Mouse (Mus musculus): ENCODE results near the gene Rab3b.
A peak's percentile ranks its signal among the peaks of the same experiment; 100 is the strongest.

Rab3b gene

GRCm38 (mm10) chr4:108878963-108879822, at the start of gene Rab3b:
Gene Rab3b (plus strand): TSS chr4:108879063.
- DNase-seq, result peak; percentile 14 to 19

GRCm38 (mm10) chr4:108830698-108831097, 48.2 kb upstream of the Rab3b start:
- no peak for DNase-seq

GRCm38 (mm10) chr4:108832916-108833827, 45.7 kb upstream of the Rab3b start, which contains the start of gene Btf3l4:
Gene Btf3l4 (minus strand): TSS chr4:108833614.
- DNase-seq, result peak; percentile 85 to 91

GRCm38 (mm10) chr4:108833828-108834114, 45.1 kb upstream of the Rab3b start:
- DNase-seq, result no peak

GRCm38 (mm10) chr4:108834115-108834970, 44.5 kb upstream of the Rab3b start, which contains the start of gene Txndc12:
Gene Txndc12 (plus strand): TSS chr4:108834601.
- DNase-seq, result peak; percentile 80 to 84

- DNase-seq, result peak in 1 of 2 experiments; percentile 22
Measured at GRCm38 (mm10) chr4:108834971-108835311, 43.9 kb upstream of the Rab3b start.

- DNase-seq, result no peak
Measured at GRCm38 (mm10) chr4:108835496-108835895, 43.4 kb upstream of the Rab3b start.

GRCm38 (mm10) chr4:108838031-108838430, 40.8 kb upstream of the Rab3b start:
- DNase-seq, result peak; percentile 29 to 43

- DNase-seq, result no peak
Measured at GRCm38 (mm10) chr4:108841920-108842578, 36.8 kb upstream of the Rab3b start.

GRCm38 (mm10) chr4:108843336-108843735, 35.5 kb upstream of the Rab3b start:
- no peak for DNase-seq

GRCm38 (mm10) chr4:108845824-108846569, 32.9 kb upstream of the Rab3b start:
- DNase-seq, result no peak

GRCm38 (mm10) chr4:108847715-108848504, 31.0 kb upstream of the Rab3b start, which contains the start of gene Kti12:
Gene Kti12 (plus strand): TSS chr4:108847785.
- DNase-seq, result peak; percentile 83

- DNase-seq, result peak in 1 of 2 experiments; percentile 6
Measured at GRCm38 (mm10) chr4:108848505-108848848, 30.4 kb upstream of the Rab3b start, which contains the start of gene A730015C16Rik. Gene A730015C16Rik (minus strand): TSS chr4:108848619.

- DNase-seq, result no peak
Measured at GRCm38 (mm10) chr4:108866806-108867205, 12.1 kb upstream of the Rab3b start.

GRCm38 (mm10) chr4:108869730-108870374, 9.0 kb upstream of the Rab3b start:
- DNase-seq, result peak; percentile 74 to 93

GRCm38 (mm10) chr4:108873746-108874145, 5.1 kb upstream of the Rab3b start:
- DNase-seq, result no peak

GRCm38 (mm10) chr4:108877901-108878300, 962 bp upstream of the Rab3b start:
- no peak for DNase-seq

- no peak for DNase-seq
Measured at GRCm38 (mm10) chr4:108883815-108884214, 5.0 kb downstream of the Rab3b start.

GRCm38 (mm10) chr4:108887456-108887855, 8.6 kb downstream of the Rab3b start:
- DNase-seq, result no peak

- no peak for DNase-seq
Measured at GRCm38 (mm10) chr4:108890876-108891275, 12.0 kb downstream of the Rab3b start.

Data from cerebellum, postnatal 36 days (tissue).